Mouse (Mus musculus) olfactory bulb, adult 2 months (tissue): ENCODE measurements around the gene Ccdc149.

Experiments used
- CTCF ChIP-seq: fragments of 200-500 bp; IDR thresholded peaks from 2 replicates; pipeline ENCODE4 v1.5.1; 2012; ENCODE audit warnings: low read depth, mild to moderate bottlenecking, low read length, moderate library complexity; ENCODE audit not compliant: insufficient read depth
- POLR2A ChIP-seq: fragments of 200-500 bp; IDR thresholded peaks from 2 replicates; pipeline ENCODE4 v1.6.1; 2012; ENCODE audit warnings: mild to moderate bottlenecking, low read depth, low read length, moderate library complexity; ENCODE audit not compliant: insufficient read depth

DNA sequence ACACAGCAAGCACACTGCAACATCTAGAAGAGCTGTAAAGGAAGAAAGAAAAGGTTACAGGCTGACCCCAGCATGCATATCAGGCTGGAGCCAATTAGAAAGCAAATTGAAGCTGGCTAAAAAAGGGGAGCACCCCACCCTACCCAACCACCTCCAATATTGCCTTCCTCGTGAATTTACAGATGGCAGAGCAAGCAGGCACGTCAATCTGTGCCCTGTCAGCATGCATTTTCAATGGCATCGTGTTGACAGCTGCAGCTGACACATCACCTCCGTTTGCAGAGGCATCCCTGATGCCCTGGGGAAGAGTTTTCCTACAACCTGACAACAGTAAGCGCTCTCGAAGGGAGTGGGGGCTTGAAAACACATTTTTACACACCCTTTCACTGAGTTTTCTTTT, 14.2 kb downstream of the Ccdc149 start:
- TF ChIP-seq CTCF = no peak
- TF ChIP-seq POLR2A = no peak
